Mouse (Mus musculus) inflammation-experienced regulatory T-cells, adult 6 months (primary cell): Measurements from ENCODE around the gene F2r. TPM values are rescaled to one million over a fixed set of nuclear protein-coding genes. Genes with fewer than 3 reads are reported as not detected.
A peak's percentile ranks its signal among the peaks of the same experiment; 100 is the strongest.

Source experiments
- ATAC-seq: one replicate; pipeline ENCODE4 v1.8.0; 2017
- polyA plus RNA-seq, 3 experiments: library from polyadenylated mRNA; unstranded; fragments of 100-300 nt; shearing (Covaris generic); gene quantifications; one replicate each; pipeline ENCODE4 v1.2.1; 2017

The F2r gene
- polyA plus RNA-seq, 3 experiments from 2014 or later = 34.3 TPM

DNA sequence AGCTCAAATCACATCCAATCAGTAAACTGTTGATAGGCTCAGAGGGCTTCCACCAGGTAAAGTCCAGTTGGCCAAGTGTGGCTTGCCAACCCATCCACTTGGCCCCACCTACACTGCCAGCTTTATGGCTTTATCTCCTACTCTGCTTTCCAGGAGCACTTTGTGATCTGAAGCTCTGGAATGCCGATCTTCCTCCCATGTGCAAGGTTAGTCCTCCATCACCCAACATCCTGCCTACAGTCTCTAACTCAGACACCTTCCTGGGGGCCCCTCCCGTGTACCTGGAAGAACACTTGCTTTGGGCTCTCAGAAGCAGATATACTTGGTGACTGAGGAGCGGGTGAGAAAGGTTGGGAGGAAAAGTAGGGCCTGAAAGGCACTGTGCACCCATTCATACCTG is 26.7 kb downstream of the F2r start:
- no peak for ATAC-seq

DNA sequence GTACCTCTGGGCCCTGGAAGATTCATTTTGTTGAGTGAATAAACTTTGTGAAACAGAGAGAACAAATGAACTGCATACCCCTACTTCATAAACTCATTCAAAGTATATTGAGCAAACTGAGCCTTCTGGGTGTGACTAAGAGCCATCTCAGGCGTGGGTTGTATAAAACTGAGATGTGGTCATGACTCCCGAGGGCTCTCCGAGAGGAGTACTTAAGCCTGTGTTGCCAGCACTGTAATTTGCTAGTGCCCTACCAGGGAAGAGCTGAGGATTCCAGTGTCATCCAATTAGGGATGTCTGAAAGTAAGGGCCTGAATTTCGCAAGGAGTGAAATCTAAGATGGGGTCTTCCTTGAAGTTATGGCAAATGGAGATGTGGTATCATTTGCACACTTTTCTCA is 30.7 kb downstream of the F2r start:
- ATAC-seq = no peak

DNA sequence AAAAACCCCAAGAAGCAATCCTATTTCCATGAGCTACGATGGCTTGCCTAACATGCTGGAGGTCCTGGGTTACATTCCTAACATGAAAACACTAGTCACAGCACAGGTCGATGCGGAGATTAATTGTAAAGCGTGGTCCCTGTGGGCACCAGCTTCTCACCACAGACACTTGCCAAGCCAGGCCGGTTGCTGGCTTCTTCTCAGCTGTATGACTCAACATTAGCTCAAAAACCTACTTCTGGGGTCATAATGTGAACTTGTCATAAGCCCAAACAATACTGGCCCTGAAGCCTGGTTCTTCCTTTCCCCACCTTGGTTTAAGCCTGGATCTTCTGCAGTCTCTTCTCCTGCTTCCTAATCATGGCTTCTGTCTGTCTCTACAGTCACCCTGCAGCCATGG is 33.4 kb downstream of the F2r start:
- ATAC-seq = no peak

DNA sequence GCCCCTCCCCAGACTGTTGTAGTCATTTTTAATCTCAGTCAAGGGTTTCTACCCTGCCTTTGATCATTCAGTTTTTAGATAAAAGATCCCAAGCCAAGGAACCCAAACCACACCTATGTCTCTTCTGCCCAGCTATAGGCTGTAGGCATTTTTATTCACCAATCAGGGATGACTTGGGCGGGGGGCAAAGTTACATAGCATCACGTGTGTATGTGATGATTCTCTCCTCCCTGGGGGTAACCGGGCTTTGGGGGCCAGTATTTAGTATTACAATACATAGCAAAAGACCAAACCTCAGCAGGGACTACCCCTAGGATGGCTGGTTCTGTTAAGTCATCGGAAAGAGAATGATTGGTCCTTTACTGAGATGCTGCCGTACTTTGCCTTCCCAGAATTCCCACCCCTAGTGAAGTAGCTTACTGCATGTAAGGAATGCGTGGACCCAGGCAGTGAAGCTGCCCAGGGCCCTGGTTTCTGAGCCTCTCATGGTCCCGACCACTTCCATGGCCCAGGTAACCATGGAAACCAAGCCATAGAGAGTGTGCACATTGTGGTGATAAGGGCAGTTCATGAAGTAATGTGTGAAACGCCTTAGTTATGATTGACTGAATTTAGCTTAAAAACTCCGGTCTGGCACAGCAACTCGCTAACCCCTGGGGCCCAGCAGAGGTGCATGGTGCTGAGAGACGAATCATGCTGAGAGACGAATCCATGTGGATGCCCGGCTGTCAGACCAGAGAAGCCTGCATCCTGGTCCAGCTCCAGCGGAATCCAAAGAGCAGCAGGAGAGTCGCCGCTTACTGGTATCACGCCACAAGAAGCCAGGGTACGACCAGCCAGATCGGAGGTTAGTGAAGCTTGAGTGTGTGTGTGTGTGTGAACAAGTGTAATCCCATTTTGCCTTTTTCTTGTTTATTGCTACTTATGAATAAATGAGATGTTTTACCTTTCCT is 34.8 kb downstream of the F2r start:
- ATAC-seq = no peak

DNA sequence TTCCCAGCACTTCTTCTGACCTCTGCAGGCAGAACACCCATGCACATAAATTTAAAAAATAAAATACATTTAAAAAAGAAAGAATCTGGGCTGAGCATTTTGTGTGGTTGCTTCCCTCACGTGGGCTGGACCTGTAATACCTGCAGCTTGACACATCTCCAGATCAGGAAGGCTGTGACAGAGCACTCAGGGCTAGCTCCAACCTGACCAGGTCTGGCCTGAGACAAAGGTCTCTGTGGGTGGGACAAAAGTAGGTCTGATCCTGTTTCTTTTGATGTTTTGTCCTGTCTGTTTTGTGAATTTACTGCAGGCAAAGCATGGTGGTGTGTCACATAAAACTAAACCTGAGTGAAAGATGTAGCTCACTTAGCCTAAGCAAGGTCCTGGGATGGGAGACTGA is 36.4 kb downstream of the F2r start:
- ATAC-seq = no peak

DNA sequence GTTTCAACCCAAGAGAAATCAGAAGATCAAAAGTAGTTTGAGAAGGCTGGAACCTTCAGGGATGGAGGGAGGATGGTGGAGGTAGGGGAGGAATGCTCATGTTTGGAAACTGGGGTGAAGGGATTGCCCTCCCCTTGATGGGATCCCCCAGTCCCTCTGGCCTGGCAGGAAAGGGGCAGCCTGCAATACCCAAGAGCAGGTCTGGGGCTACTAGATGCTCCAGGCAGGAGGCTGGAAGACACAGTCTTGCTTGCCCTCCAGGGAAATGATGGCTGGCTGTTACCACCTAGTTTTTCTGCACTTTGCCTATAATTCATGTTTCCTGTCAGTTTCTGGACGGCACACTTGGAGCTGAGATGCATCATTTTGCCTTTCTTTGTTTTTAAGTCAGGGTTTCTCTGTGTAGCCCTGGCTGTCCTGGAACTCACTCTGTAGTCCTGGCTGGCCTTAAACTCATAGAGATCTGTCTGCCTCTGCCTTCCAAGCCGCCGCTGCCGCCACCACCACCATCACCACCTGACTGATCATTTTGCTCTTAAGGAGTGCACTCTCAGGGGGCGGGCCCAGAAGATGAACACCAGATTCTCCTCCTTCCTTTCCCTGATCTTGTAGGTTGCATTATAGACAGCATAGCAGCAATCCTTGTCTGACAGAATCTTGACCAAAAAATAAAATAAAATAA is 40.1 kb downstream of the F2r start:
- no peak for ATAC-seq

DNA sequence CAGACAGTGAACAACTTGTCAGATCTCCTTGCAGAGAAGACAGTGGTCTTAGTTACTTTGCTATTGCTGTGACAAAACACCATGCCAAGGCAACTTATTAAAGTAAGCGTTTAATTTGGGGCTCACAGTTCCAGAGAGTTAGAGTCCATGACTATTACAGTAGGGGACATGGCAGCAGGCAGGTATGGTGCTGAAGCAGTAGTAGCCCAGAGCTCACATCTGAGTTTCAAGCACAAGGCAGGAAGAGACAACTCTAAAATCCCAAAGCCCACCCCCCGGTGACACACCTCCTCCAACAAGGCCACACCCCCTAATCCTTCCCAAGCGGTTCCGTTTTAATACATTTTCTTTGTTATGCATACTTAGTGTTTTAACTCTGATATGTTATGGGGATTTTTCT is 47.4 kb downstream of the F2r start:
- ATAC-seq = no peak

DNA sequence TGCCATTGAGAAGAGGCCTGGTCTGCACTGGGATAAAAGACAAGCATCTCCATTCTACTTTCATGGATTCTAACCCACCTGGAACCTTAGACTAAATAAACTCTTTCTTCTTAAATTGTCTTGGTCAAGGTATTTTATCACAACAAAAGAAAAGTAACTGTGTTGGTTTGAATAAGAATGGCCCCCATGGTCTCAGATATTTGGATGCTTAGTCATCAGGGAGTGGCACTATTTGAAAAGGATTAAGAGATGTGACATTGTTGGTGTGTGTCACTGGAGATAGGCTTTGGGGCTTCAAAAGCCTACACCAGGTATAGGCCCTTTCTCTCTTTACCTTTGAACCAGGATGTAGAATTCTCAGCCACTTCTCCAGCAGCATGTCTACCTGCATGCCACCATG is 49.0 kb downstream of the F2r start:
- ATAC-seq = no peak

DNA sequence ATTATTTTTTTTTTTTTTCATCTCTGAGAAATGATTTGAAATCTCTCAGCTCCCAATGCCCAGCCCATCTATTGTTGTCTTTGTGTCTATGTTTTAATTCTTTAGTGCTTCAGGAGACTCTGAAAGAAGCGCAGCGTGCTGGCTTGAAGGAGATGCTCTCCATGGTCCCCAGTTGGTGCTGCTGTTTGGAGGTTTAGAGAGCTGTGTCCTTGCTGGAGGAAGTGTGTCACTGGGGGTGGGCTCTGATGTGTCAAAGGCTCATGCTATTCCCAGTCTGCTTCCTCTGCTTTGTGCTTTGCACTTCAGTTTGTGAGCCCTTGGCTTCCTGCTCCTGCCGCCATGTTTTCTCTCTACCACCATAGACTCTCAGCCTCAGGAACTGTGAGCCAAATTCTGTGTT is 50.0 kb downstream of the F2r start:
- no peak for ATAC-seq

DNA sequence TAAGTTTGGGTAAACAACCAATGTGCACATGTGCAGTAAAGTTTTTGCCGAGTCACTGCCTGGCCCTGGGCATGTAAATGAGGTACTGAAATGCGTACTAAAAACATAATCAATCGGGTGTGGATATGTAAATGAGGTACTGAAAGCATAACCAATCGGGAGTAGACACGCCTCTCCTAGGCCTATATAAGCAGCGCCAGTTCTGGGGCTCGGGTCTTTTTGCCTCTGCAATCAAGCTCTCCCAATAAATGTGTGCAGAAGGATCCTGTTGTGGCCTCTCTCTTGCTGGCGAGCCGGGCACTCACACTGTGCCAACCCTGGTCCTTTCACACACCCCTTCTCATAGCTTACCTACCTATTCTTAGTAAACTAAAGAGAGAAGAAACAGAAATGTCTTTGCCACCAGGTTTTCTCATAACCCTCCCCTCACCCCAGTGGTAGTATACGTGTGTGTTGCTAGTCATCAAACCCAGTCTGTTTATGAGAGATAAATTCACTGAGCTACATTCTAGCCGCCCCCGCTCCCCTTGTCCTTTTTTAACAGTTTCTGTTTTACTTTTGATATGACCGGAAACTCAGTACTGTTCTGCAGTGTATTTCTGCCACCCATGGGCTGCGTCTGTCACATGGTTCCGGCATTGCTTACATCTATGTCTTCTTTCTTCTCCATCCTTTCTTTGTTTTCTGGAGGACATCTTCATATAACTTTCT is 51.3 kb downstream of the F2r start:
- ATAC-seq = peak; percentile 96

DNA sequence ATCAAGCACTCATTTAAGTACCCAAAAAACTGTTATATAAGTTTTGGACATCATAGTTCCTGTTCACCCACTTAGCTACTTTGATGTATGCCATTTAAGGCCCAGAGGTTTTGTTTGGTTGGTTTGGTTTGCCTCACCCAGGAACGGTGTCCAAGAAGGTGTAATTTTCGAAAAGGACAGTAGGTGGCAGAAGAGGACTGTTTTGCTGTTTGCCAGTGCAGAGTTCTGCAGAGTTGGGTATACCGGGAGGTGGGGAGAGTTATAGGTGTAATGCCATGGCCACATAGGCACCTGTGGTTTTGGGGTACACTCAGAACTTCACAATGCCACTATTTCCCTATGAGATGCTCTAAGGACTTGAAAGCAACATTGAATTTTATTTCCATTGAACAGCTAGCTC is 54.6 kb downstream of the F2r start:
- ATAC-seq = peak; percentile 71

DNA sequence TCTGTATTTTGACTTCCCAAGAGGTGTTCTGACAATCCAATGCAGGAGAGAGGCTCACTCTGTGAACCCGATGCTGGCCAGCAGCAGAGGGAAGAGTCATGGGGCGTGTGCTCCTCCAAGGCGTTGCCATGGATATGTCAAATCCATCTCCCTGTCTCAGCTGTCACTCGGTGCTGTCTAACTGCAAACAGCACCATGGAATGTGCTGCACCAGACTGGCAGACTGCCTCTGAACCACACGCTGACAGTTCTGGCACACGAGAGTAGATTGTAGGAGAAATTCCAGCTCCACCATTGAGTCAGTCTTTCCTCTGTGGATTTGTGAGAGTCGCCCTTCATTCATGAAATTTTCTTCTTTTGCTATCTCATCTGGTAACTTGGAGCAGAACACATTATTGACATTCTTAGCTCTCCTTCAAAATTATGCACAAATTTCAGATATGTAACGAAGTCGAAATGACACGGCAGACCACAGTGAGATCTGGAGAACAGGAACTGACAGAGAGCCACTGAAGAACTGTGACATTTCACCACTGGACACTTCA is 55.1 kb downstream of the F2r start:
- ATAC-seq = no peak

DNA sequence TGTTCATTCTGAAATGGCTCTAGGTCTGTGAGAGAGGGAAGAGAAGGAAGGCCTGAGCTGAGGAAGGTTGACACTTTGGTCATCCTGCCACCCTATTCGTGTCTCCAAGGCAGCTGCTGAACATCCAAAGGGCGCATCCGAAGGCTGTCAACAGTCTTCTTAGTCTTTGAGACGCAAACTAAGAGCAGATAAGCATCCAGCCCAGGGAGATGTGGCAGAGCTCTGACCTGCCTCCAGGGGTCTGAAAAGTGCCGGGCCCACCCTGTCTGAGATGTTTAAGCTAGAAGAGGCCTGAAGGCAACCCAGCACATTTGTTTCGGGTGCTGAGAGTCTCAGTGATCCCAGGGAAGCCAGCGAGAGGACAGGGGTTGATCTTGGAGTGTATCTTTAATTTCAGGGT is 61.0 kb downstream of the F2r start:
- no peak for ATAC-seq

DNA sequence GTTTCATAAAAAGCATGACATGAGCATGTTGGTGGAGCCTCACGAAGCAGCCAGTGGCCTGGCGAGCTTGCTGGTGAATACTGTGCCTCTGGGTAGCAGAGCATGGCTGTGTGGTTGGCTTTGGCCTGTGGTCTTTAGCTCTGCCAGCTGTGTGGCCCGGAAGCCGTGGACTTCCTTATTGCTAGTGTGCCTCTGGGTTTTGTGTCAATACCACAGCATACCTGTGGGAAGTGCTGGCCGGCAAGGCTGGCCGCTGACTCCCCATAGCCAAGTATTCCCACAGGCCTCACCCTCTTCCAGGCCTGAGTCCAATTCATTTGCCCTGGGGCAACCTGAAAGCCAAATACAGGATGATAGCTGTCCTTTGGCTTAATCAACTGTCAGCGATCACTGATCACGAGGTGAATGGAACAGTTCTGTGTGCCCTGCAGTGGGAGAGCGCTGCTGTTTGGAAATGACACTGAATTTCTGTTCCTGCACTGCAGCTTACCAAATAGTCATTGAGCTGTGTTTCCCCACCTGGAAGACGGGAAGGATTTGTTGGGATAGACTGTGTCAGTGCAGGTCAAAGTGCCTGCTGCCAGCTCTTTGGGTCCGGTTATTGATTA is 64.3 kb downstream of the F2r start:
- no peak for ATAC-seq

Other genes with a start within 250 kb of the F2r start
- gene Aggf1, start 243.1 kb downstream of the F2r start, polyA plus RNA-seq = 10 to 100 TPM; 11.3 to 13.2 (median 11.9) TPM
- gene Crhbp, start 173.6 kb downstream of the F2r start, polyA plus RNA-seq = not detected
- not detected for gene S100z, start 139.8 kb downstream of the F2r start, polyA plus RNA-seq
- gene F2rl1, start 93.3 kb downstream of the F2r start, polyA plus RNA-seq = 10 to 100 TPM; 11.0 to 24.6 (median 12.1) TPM
- gene F2rl2, start 78.4 kb upstream of the F2r start, polyA plus RNA-seq = 10 to 100 TPM in 1 of 3 experiments, 1 to 10 TPM in 2; 4.1 to 15.3 (median 4.7) TPM